Mouse (Mus musculus) ES-E14 (cell line): Measurements from ENCODE around the gene Esrrg. TPM values are rescaled to one million over a fixed set of nuclear protein-coding genes. Genes with fewer than 3 reads are reported as not detected.

Experiments
- DNase-seq: peaks from one replicate; pipeline ENCODE4 v3.0.0-alpha.2; 2013; ENCODE audit warnings: low read depth, low spot score
- H3K27ac ChIP-seq: 2 replicates; pipeline ENCODE4 v1.5.1; 2012; ENCODE audit warnings: low read depth, mild to moderate bottlenecking, low read length, moderate library complexity, mixed read lengths; ENCODE audit not compliant: poor library complexity, insufficient read depth, severe bottlenecking
- H3K36me3 ChIP-seq: 2 replicates; pipeline ENCODE4 v1.6.1; 2012; ENCODE audit warnings: mild to moderate bottlenecking, low read length, moderate library complexity, mixed read lengths; ENCODE audit not compliant: control insufficient read depth, poor library complexity, insufficient read depth, severe bottlenecking
- H3K4me1 ChIP-seq, 2 experiments: fragments of 150-350 bp in 1 of 2; sonication (generic) in 1 of 2; 2 replicates each; pipeline ENCODE4 v1.6.1; 2012; ENCODE audit warnings: low read length in 2 of 2, mild to moderate bottlenecking in 1 of 2, mixed read lengths in 1 of 2; ENCODE audit not compliant: control insufficient read depth in 2 of 2, insufficient read depth in 2 of 2, poor library complexity in 1 of 2
- H3K4me3 ChIP-seq, 2 experiments: fragments of 150-350 bp in 1 of 2; sonication (generic) in 1 of 2; 2 replicates each; pipeline ENCODE4 v1.5.1; 2012; ENCODE audit warnings: low read length in 2 of 2, low read depth in 1 of 2, mild to moderate bottlenecking in 1 of 2, mixed read lengths in 1 of 2; ENCODE audit not compliant: insufficient read depth in 1 of 2, poor library complexity in 1 of 2, severe bottlenecking in 1 of 2
- H3K9ac ChIP-seq: 2 replicates; pipeline ENCODE4 v1.6.1; 2012; ENCODE audit warnings: low read depth, mild to moderate bottlenecking, low read length, mixed read lengths; ENCODE audit not compliant: poor library complexity, insufficient read depth, severe bottlenecking
- H3K9me3 ChIP-seq: fragments of 150-350 bp; sonication (generic); 2 replicates; pipeline ENCODE4 v1.6.1; 2012; ENCODE audit warnings: low read depth, mild to moderate bottlenecking, low read length; ENCODE audit not compliant: control insufficient read depth, insufficient read depth
- CHD2 ChIP-seq: IDR thresholded peaks from 2 replicates; pipeline ENCODE4 v1.6.1; 2014; ENCODE audit warnings: mild to moderate bottlenecking, low read depth, low read length, inconsistent platforms
- HCFC1 ChIP-seq: IDR thresholded peaks from 2 replicates; pipeline ENCODE4 v1.6.1; 2012; ENCODE audit warnings: low read length, inconsistent platforms, borderline replicate concordance; ENCODE audit not compliant: insufficient read depth
- MAFK ChIP-seq: IDR thresholded peaks from 2 replicates; pipeline ENCODE4 v1.6.1; 2014; ENCODE audit warnings: mild to moderate bottlenecking, low read depth, low read length, inconsistent platforms; ENCODE audit not compliant: insufficient read depth
- ZC3H11A ChIP-seq: IDR thresholded peaks from 2 replicates; pipeline ENCODE4 v1.6.1; 2012; ENCODE audit warnings: low read depth, mild to moderate bottlenecking, inconsistent platforms, low read length, borderline replicate concordance
- ZNF384 ChIP-seq: IDR thresholded peaks from 2 replicates; pipeline ENCODE4 v1.6.1; 2012; ENCODE audit warnings: low read depth, low read length, inconsistent platforms
- in situ Hi-C, 2 experiments: fragments of 600-800 bp; cut with MboI; formaldehyde crosslinking; loops; one replicate each; pipeline ENCODE4 v1.15.1; 2025; ENCODE audit warnings: low sequenced_read_pairs in 2 of 2, inconsistent platforms in 1 of 2; ENCODE audit not compliant: unreplicated experiment in 2 of 2
- total RNA-seq: library from RNA; depleted of rRNA; stranded (reverse); fragments of 300-350 nt; gene quantifications from 2 replicates; pipeline ENCODE4 v1.2.3, GENCODE M21; 2012

Esrrg gene
- total RNA-seq, 1 experiment = 0.09 TPM

GRCm38 (mm10) chr1:187707176-187707575 lies 98.6 kb downstream of the Esrrg start:
- Histone ChIP-seq H3K36me3 (no peaks in the 10 kb centered on the region), H3K4me3 (no peak overlapping the region), H3K27ac (no peak overlapping the region), H3K4me1 (no peaks in the 10 kb centered on the region), H3K9me3 (no peaks in the 10 kb centered on the region), H3K9ac (no peak overlapping the region)
- no peak for DNase-seq
- no peak for TF ChIP-seq HCFC1
- no peak for TF ChIP-seq ZC3H11A
- no peak for TF ChIP-seq MAFK
- no peak for TF ChIP-seq CHD2
- no peak for TF ChIP-seq ZNF384
- in situ Hi-C loops = no loop called here

GRCm38 (mm10) chr1:187710434-187710948 lies 101.9 kb downstream of the Esrrg start:
- H3K27ac ChIP-seq = no peak overlapping the region
- H3K9me3 ChIP-seq = no peaks in the 10 kb centered on the region
- in situ Hi-C loops = no loop called here
- no peak for DNase-seq
- TF ChIP-seq CHD2 = no peak
- no peak for TF ChIP-seq ZNF384
- TF ChIP-seq MAFK = no peak
- TF ChIP-seq HCFC1 = no peak
- no peak for TF ChIP-seq ZC3H11A
- no peaks in the 10 kb centered on the region for H3K4me1 ChIP-seq
- H3K9ac ChIP-seq = no peak overlapping the region
- no peaks in the 10 kb centered on the region for H3K36me3 ChIP-seq
- H3K4me3 ChIP-seq = no peak overlapping the region

GRCm38 (mm10) chr1:187721035-187721434 lies 112.4 kb downstream of the Esrrg start:
- no peaks in the 10 kb centered on the region for H3K36me3 ChIP-seq
- no peak overlapping the region for H3K27ac ChIP-seq
- in situ Hi-C loops = no loop called here
- no peak overlapping the region for H3K9ac ChIP-seq
- H3K4me1 ChIP-seq = peaks cover 0 to 8% of the 10 kb centered on the region in 2 experiments; a peak in 1 of 4 replicates
- H3K9me3 ChIP-seq = no peaks in the 10 kb centered on the region
- TF ChIP-seq ZC3H11A = no peak
- no peak for TF ChIP-seq ZNF384
- TF ChIP-seq MAFK = no peak
- no peak for TF ChIP-seq CHD2
- TF ChIP-seq HCFC1 = no peak
- no peak for DNase-seq
- H3K4me3 ChIP-seq = no peak overlapping the region

- no peaks in the 10 kb centered on the region for H3K9me3 ChIP-seq
- H3K36me3 ChIP-seq = no peaks in the 10 kb centered on the region
- no peak overlapping the region for H3K4me3 ChIP-seq
- in situ Hi-C loops = no loop called here
- TF ChIP-seq MAFK = no peak
- no peak for TF ChIP-seq HCFC1
- TF ChIP-seq ZC3H11A = no peak
- TF ChIP-seq ZNF384 = no peak
- TF ChIP-seq CHD2 = no peak
- no peak overlapping the region for H3K9ac ChIP-seq
- no peak overlapping the region for H3K27ac ChIP-seq
- H3K4me1 ChIP-seq = peaks cover 0 to 8% of the 10 kb centered on the region in 2 experiments; a peak in 1 of 4 replicates
- DNase-seq = no peak
Measured at GRCm38 (mm10) chr1:187722016-187722415, 113.4 kb downstream of the Esrrg start.
